Mouse (Mus musculus): ENCODE measurements around the gene Tiparp. TPM values are rescaled to one million over a fixed set of nuclear protein-coding genes. Genes with fewer than 3 reads are reported as not detected.

The Tiparp gene
- total RNA-seq, 2 experiments from 2014 or later: 3.8 to 6.7 TPM

Other genes starting within 250 kb of the Tiparp start
- 114 and 117 TPM in 2 replicates for gene Ssr3, start 135.8 kb upstream of the Tiparp start, total RNA-seq (2015; ENCODE audit: low replicate concordance)
- 91.3 and 96.0 TPM in 2 replicates for gene Ssr3, start 135.8 kb upstream of the Tiparp start, total RNA-seq (2017; ENCODE audit: low replicate concordance)
- not detected in 2 replicates for gene Lekr1, start 137.8 kb downstream of the Tiparp start, total RNA-seq (2015; ENCODE audit: low replicate concordance)
- gene Lekr1, start 137.8 kb downstream of the Tiparp start, total RNA-seq (2017; ENCODE audit: low replicate concordance): 1.0 and 5.4 TPM in 2 replicates